Mouse (Mus musculus) adrenal gland, adult (tissue): Measurements from ENCODE around the gene Abcg8.

Experiments used
- DNase-seq, 2 experiments: peaks; one replicate each; pipeline ENCODE4 v3.0.0; 2022 to 2023; ENCODE audit warnings: low spot score in 1 of 2; ENCODE audit not compliant: inconsistent age in 2 of 2

The Abcg8 gene

GRCm38 (mm10) chr17:84658195-84658594 lies 17.9 kb upstream of the Abcg8 start:
- DNase-seq: no peak

GRCm38 (mm10) chr17:84658951-84659350 lies 17.2 kb upstream of the Abcg8 start:
- no peak for DNase-seq

- no peak for DNase-seq
Observed at GRCm38 (mm10) chr17:84665053-84665452, 11.0 kb upstream of the Abcg8 start.

- no peak for DNase-seq
Observed at GRCm38 (mm10) chr17:84665691-84666090, 10.4 kb upstream of the Abcg8 start.

- DNase-seq: no peak
Observed at GRCm38 (mm10) chr17:84667848-84668247, 8.3 kb upstream of the Abcg8 start.

GRCm38 (mm10) chr17:84672376-84673369 lies 3.4 kb upstream of the Abcg8 start:
- DNase-seq: no peak

- no peak for DNase-seq
Observed at GRCm38 (mm10) chr17:84674048-84674447, 2.1 kb upstream of the Abcg8 start.

- no peak for DNase-seq
Observed at GRCm38 (mm10) chr17:84675204-84675603, 898 bp upstream of the Abcg8 start.

GRCm38 (mm10) chr17:84677595-84677994 lies 1.5 kb downstream of the Abcg8 start:
- no peak for DNase-seq

GRCm38 (mm10) chr17:84681670-84682069 lies 5.6 kb downstream of the Abcg8 start:
- DNase-seq: no peak

GRCm38 (mm10) chr17:84682734-84683717 lies 6.9 kb downstream of the Abcg8 start, which contains the start of gene Abcg5:
Gene Abcg5 (minus strand): TSS chr17:84683011.
- no peak for DNase-seq

GRCm38 (mm10) chr17:84684284-84684683 lies 8.2 kb downstream of the Abcg8 start:
- DNase-seq: no peak

- no peak for DNase-seq
Observed at GRCm38 (mm10) chr17:84685286-84685685, 9.2 kb downstream of the Abcg8 start.

GRCm38 (mm10) chr17:84687994-84688393 lies 11.9 kb downstream of the Abcg8 start:
- no peak for DNase-seq

- DNase-seq: peak; percentile 87 to 88
Observed at GRCm38 (mm10) chr17:84688834-84689233, 12.7 kb downstream of the Abcg8 start.

- no peak for DNase-seq
Observed at GRCm38 (mm10) chr17:84689316-84689715, 13.2 kb downstream of the Abcg8 start.

GRCm38 (mm10) chr17:84690111-84690510 lies 14.0 kb downstream of the Abcg8 start:
- no peak for DNase-seq

GRCm38 (mm10) chr17:84693741-84694140 lies 17.6 kb downstream of the Abcg8 start:
- no peak for DNase-seq

GRCm38 (mm10) chr17:84696537-84696936 lies 20.4 kb downstream of the Abcg8 start:
- no peak for DNase-seq

- DNase-seq: peak; percentile 55 to 82
Observed at GRCm38 (mm10) chr17:84698727-84699126, 22.6 kb downstream of the Abcg8 start.

GRCm38 (mm10) chr17:84707407-84707806 lies 31.3 kb downstream of the Abcg8 start:
- DNase-seq: no peak
